Mouse (Mus musculus) liver (tissue): Measurements from ENCODE around the gene Uxs1.
A peak's percentile ranks its signal among the peaks of the same experiment; 100 is the strongest.

Source experiments
- DNase-seq: peaks from one replicate; pipeline ENCODE4 v3.0.0-alpha.2; 2020; ENCODE audit warnings: mixed read lengths

The Uxs1 gene

GRCm38 (mm10) chr1:43827763-43828194, at the start of gene Uxs1:
Gene Uxs1, minus strand, starts transcription at chr1:43827800.
- DNase-seq: peak; percentile 99

- DNase-seq: no peak
Observed at GRCm38 (mm10) chr1:43877233-43877632, 49.6 kb upstream of the Uxs1 start.

GRCm38 (mm10) chr1:43871116-43871515, 43.5 kb upstream of the Uxs1 start:
- DNase-seq: no peak

GRCm38 (mm10) chr1:43868510-43868909, 40.9 kb upstream of the Uxs1 start:
- DNase-seq: no peak

- no peak for DNase-seq
Observed at GRCm38 (mm10) chr1:43864758-43865157, 37.2 kb upstream of the Uxs1 start.

GRCm38 (mm10) chr1:43862614-43863013, 35.0 kb upstream of the Uxs1 start:
- DNase-seq: no peak

GRCm38 (mm10) chr1:43858988-43859387, 31.4 kb upstream of the Uxs1 start:
- no peak for DNase-seq

GRCm38 (mm10) chr1:43857656-43858055, 30.1 kb upstream of the Uxs1 start:
- DNase-seq: no peak

- no peak for DNase-seq
Observed at GRCm38 (mm10) chr1:43855591-43855990, 28.0 kb upstream of the Uxs1 start.

GRCm38 (mm10) chr1:43843398-43843797, 15.8 kb upstream of the Uxs1 start:
- no peak for DNase-seq

GRCm38 (mm10) chr1:43837236-43837635, 9.6 kb upstream of the Uxs1 start:
- no peak for DNase-seq

- no peak for DNase-seq
Observed at GRCm38 (mm10) chr1:43830096-43830495, 2.5 kb upstream of the Uxs1 start.

GRCm38 (mm10) chr1:43827002-43827762, 418 bp downstream of the Uxs1 start:
- peak; percentile 83 for DNase-seq

GRCm38 (mm10) chr1:43826628-43827001, 985 bp downstream of the Uxs1 start:
- peak; percentile 25 for DNase-seq

- no peak for DNase-seq
Observed at GRCm38 (mm10) chr1:43823406-43823805, 4.2 kb downstream of the Uxs1 start.

- DNase-seq: no peak
Observed at GRCm38 (mm10) chr1:43822586-43822985, 5.0 kb downstream of the Uxs1 start.

- no peak for DNase-seq
Observed at GRCm38 (mm10) chr1:43821804-43822203, 5.8 kb downstream of the Uxs1 start.

GRCm38 (mm10) chr1:43820571-43820970, 7.0 kb downstream of the Uxs1 start:
- no peak for DNase-seq

GRCm38 (mm10) chr1:43819091-43819490, 8.5 kb downstream of the Uxs1 start:
- no peak for DNase-seq

- no peak for DNase-seq
Observed at GRCm38 (mm10) chr1:43818356-43818755, 9.2 kb downstream of the Uxs1 start.

- no peak for DNase-seq
Observed at GRCm38 (mm10) chr1:43811764-43812163, 15.8 kb downstream of the Uxs1 start.

GRCm38 (mm10) chr1:43811055-43811454, 16.5 kb downstream of the Uxs1 start:
- DNase-seq: peak; percentile 24

GRCm38 (mm10) chr1:43809351-43809750, 18.2 kb downstream of the Uxs1 start:
- DNase-seq: no peak

- DNase-seq: no peak
Observed at GRCm38 (mm10) chr1:43803906-43804474, 23.6 kb downstream of the Uxs1 start.

- no peak for DNase-seq
Observed at GRCm38 (mm10) chr1:43798048-43798447, 29.6 kb downstream of the Uxs1 start.
